Mouse (Mus musculus) testis, adult 2 months (tissue): ENCODE measurements at regions not wholly inside any gene's neighbourhood (a gene's known extent, or its start where the extent isn't known, plus 50 kb on each side); places are given as distances from the start of the nearest gene placed in this dataset.

Source experiments
- H3K27ac ChIP-seq: fragments of 200-500 bp; 2 replicates; pipeline ENCODE4 v1.5.1; 2012; ENCODE audit warnings: low read depth, low read length; ENCODE audit not compliant: control insufficient read depth, insufficient read depth
- H3K27me3 ChIP-seq: fragments of 200-500 bp; 2 replicates; pipeline ENCODE4 v1.6.1; 2012; ENCODE audit warnings: mild to moderate bottlenecking, low read length, moderate library complexity; ENCODE audit not compliant: control insufficient read depth, insufficient read depth
- H3K36me3 ChIP-seq: fragments of 200-500 bp; 2 replicates; pipeline ENCODE4 v1.6.1; 2012; ENCODE audit warnings: mild to moderate bottlenecking, low read length; ENCODE audit not compliant: control insufficient read depth, insufficient read depth
- H3K4me1 ChIP-seq: fragments of 200-500 bp; 2 replicates; pipeline ENCODE4 v1.6.1; 2012; ENCODE audit warnings: low read length; ENCODE audit not compliant: control insufficient read depth, insufficient read depth
- H3K4me3 ChIP-seq: fragments of 200-500 bp; 2 replicates; pipeline ENCODE4 v1.5.1; 2012; ENCODE audit warnings: low read depth, mild to moderate bottlenecking, low read length, moderate library complexity, mixed read lengths; ENCODE audit not compliant: control insufficient read depth
- CTCF ChIP-seq: fragments of 200-500 bp; IDR thresholded peaks from 2 replicates; pipeline ENCODE4 v1.5.1; 2012; ENCODE audit warnings: low read depth, mild to moderate bottlenecking, inconsistent platforms, low read length, moderate library complexity; ENCODE audit not compliant: control insufficient read depth, insufficient read depth, insufficient replicate concordance
- POLR2A ChIP-seq: fragments of 200-500 bp; IDR thresholded peaks from 2 replicates; pipeline ENCODE4 v1.6.1; 2012; ENCODE audit warnings: low read depth, mild to moderate bottlenecking, inconsistent platforms, low read length, moderate library complexity; ENCODE audit not compliant: control insufficient read depth

GRCm38 (mm10) chr5:111582004-111582403 lies 151.7 kb upstream of the Gm26897 start:
- Histone ChIP-seq H3K27ac (no peak overlapping the region), H3K4me3 (no peak overlapping the region), H3K4me1 (peaks cover 12% of the 10 kb centered on the region), H3K36me3 (no peaks in the 10 kb centered on the region), H3K27me3 (no peaks in the 10 kb centered on the region)
- TF ChIP-seq CTCF (no peak), POLR2A (no peak)

- H3K27me3 ChIP-seq: no peaks in the 10 kb centered on the region
- no peak overlapping the region for H3K27ac ChIP-seq
- no peaks in the 10 kb centered on the region for H3K4me1 ChIP-seq
- TF ChIP-seq POLR2A: no peak
- no peak overlapping the region for H3K4me3 ChIP-seq
- H3K36me3 ChIP-seq: no peaks in the 10 kb centered on the region
These were observed 143.1 kb upstream of the Gm26897 start for GRCm38 (mm10) chr5:111590619-111591081.

GRCm38 (mm10) chr5:111592807-111593206 lies 140.9 kb upstream of the Gm26897 start:
- no peaks in the 10 kb centered on the region for H3K36me3 ChIP-seq
- TF ChIP-seq CTCF: no peak
- TF ChIP-seq POLR2A: no peak
- H3K27me3 ChIP-seq: no peaks in the 10 kb centered on the region
- H3K4me3 ChIP-seq: no peak overlapping the region
- no peak overlapping the region for H3K27ac ChIP-seq
- H3K4me1 ChIP-seq: no peaks in the 10 kb centered on the region

GRCm38 (mm10) chr5:111594111-111594510 lies 139.6 kb upstream of the Gm26897 start:
- TF ChIP-seq CTCF: no peak
- TF ChIP-seq POLR2A: no peak
- Histone ChIP-seq H3K27ac (no peak overlapping the region), H3K36me3 (no peaks in the 10 kb centered on the region), H3K27me3 (no peaks in the 10 kb centered on the region), H3K4me3 (no peak overlapping the region), H3K4me1 (no peaks in the 10 kb centered on the region)

- H3K27ac ChIP-seq: no peak overlapping the region
- H3K4me3 ChIP-seq: no peak overlapping the region
- H3K36me3 ChIP-seq: no peaks in the 10 kb centered on the region
- H3K4me1 ChIP-seq: no peaks in the 10 kb centered on the region
- no peaks in the 10 kb centered on the region for H3K27me3 ChIP-seq
- no peak for TF ChIP-seq POLR2A
- no peak for TF ChIP-seq CTCF
These were observed 138.3 kb upstream of the Gm26897 start for GRCm38 (mm10) chr5:111595438-111595837.

- no peaks in the 10 kb centered on the region for H3K27me3 ChIP-seq
- no peak overlapping the region for H3K4me3 ChIP-seq
- TF ChIP-seq CTCF (no peak), POLR2A (no peak)
- H3K27ac ChIP-seq: no peak overlapping the region
- H3K36me3 ChIP-seq: no peaks in the 10 kb centered on the region
- peaks cover 2% of the 10 kb centered on the region; the same call in 1 of the 2 replicates for H3K4me1 ChIP-seq
These were observed 136.0 kb upstream of the Gm26897 start for GRCm38 (mm10) chr5:111597733-111598132.

- Histone ChIP-seq H3K36me3 (no peaks in the 10 kb centered on the region), H3K27me3 (no peaks in the 10 kb centered on the region), H3K4me3 (no peak overlapping the region), H3K4me1 (peaks cover 2% of the 10 kb centered on the region; the same call in 1 of the 2 replicates), H3K27ac (no peak overlapping the region)
- TF ChIP-seq POLR2A (no peak), CTCF (no peak)
These were observed 131.8 kb upstream of the Gm26897 start for GRCm38 (mm10) chr5:111601711-111602521.

GRCm38 (mm10) chr5:111613687-111614086 lies 120.0 kb upstream of the Gm26897 start:
- H3K27ac ChIP-seq: no peak overlapping the region
- no peaks in the 10 kb centered on the region for H3K4me1 ChIP-seq
- H3K27me3 ChIP-seq: no peaks in the 10 kb centered on the region
- TF ChIP-seq POLR2A (no peak), CTCF (no peak)
- no peaks in the 10 kb centered on the region for H3K36me3 ChIP-seq
- no peak overlapping the region for H3K4me3 ChIP-seq
